Mouse (Mus musculus): ENCODE results near the gene Fam120a.

The Fam120a gene

DNA sequence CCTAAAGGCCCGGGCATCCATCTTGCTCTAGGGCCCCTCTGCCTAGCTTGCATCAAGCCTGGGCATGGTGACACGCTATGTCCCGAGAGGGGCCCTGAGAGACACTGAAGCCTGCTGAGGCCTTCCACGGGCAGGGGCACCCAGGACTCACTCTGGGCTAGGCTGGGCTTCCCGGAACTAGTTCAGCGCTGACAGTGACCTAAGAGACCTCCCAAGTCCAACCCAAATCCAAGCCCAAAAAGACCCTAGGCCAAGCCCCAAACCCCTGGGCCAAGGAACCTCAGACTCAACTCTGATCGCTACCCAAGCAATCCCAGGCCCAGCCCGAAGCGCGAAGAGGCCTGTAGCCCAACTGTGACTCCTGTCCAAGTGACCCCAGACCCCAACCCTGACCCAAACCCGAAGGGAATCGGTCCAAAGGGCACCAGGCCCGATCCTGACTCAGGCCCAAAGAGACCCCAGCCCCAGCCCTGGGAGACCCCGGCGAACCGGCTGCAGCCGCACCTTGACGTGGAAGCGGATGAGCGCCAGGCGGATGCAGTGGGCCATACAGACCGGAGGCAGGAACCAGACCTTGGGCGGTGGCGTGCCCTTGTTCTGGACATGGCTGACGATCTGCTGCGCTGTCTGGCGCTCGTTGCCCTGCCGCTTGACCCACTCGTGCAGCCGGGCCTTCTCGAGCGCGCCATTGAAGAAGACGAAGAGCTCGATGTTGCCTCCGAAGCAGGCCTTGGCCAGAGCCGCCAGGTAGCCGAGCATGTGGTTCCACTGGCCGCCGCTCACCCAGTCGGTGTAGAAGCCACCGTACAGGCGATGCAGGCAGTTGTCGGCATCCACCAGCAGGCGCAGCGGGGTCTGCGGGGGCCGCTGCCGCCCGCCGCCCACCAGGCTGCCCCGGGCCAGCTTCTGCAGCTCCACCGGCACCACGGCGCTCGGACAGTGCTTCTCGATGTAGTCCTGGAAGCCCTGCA lies 681 bp downstream of the Fam120a start:
- peak; percentile 41 to 62 for DNase-seq (ENCODE audit: low spot score in 2 of 2)

DNA sequence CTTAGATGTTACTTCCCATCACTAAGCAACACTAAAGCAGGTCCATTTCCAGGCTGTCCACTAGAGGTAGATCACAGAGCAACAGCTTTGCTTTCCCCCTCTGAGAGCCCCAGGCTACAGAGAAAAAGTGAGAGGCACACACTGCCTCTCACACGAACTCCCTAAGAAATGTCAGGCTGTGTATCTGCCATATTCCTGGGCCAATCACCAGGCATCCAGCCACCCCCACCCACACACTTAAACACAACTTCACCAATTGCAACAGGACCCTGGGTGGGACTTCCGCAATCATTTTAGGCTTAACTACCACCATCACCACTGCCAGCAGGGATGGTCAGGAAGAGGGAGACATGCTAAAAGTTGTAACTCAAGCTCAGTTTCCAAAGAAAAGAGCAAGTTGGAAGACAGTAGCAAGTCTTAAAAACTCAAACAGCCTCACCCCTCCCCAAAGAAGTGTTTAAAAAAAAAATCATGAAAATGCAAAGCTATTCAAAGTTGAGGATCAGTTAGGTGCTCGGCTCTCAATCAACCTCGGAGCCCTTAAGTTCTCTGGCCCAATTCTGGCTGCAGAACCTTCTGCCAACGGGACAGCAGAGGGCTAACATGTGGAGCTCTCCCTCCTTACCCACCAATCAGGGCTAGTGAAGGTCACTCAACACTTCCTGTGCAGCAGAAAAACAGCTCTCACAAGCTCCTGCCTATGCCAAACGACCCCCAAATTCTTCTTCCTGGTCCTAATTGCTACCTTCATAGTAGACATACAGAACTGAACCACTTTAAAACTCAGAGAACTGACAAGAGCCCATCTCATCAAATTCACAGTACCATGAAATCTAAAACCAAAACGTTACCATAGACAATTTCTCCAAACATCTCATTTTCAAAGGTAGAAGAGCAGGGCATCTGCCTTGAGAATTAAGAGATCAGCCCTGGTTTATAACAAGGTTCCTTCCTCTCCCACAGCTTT lies 2.0 kb downstream of the Fam120a start:
- peak; percentile 52 to 69 for DNase-seq (ENCODE audit: low spot score in 2 of 2)

DNA sequence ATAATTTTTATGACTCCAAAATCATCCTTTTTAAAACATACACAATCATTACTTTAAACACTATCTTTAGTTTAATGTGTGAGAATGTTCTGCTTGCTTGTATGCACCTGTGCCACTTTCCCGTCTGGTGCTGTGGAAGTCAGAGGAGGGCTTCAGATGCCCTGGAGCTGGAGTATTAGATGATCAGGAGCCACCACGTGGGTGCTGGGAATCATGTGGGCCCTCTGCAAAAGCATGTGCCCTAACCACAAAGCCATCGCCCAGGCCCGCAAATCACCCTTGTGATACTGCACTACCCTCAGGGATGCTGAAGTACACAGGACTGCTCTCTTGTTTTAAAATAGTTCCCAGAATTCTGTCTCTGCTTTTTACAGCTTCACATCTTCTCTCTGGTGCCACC lies 3.0 kb downstream of the Fam120a start:
- DNase-seq (ENCODE audit: low spot score in 2 of 2) = no peak

- DNase-seq (ENCODE audit: low spot score in 2 of 2) = no peak
These were observed 4.7 kb downstream of the Fam120a start for GRCm38 (mm10) chr13:48963111-48963510.

DNA sequence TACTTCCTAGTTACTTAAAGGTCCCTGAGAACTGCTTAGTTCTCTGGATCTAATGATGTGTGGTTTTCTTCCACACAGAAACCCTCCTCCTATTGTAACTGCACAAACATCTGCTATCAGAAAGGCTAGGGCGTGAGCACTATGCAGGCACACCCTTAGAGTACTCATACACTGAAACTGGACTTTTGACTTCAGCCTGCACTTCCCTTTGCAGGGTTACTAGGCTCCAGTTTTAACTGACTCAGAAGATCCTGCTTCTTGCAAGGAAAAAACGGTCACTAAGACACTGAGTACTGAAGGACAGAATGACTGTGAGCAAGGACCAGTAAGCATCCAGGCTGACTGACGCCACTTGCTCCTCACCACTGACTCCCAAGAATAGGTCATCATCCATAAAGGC lies 5.3 kb downstream of the Fam120a start:
- DNase-seq (ENCODE audit: low spot score in 2 of 2) = no peak

GRCm38 (mm10) chr13:48958608-48959007 lies 9.2 kb downstream of the Fam120a start:
- no peak for DNase-seq (ENCODE audit: low spot score in 2 of 2)

DNA sequence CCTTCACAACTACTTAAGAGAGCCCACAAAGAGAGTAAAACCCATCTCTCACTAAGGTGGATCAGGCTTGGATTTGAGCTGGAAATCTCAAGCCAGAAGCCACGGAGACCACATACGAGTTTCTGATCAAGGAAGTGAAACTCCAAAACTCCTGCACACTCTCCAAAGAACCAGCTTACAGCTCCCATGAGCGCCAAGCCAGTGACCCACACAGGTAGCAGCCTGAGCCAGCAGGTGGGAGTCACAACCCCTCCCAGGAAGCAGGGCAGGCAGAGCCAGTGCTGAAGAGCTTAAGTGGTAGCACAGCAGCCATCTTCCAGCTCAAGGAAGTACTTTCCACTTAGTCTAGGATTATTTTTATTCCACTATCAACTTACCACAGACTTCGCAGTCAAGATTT lies 13.0 kb downstream of the Fam120a start:
- DNase-seq (ENCODE audit: low spot score in 2 of 2) = no peak

GRCm38 (mm10) chr13:48950600-48951241 lies 17.1 kb downstream of the Fam120a start:
- DNase-seq (ENCODE audit: low spot score in 2 of 2) = no peak

DNA sequence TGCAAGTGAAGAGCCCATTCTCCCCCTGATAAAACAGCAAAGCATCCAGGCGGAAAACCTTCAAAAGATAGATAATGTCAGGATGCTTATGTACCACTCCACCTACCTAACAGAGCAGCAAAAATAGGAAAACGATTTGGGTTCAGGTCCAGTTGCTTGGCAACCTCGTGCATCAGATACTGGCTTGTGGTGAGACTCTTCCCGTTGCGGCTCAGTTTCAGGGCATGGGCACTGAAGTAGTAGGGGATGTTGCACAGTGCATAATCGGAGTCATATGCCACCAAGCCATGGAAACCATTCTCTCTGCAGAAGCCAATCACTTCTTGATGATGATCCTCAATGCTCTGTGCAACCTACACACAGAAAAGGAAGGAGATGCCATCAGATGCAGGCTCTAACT lies 18.9 kb downstream of the Fam120a start:
- no peak for DNase-seq (ENCODE audit: low spot score in 2 of 2)

- DNase-seq (ENCODE audit: low spot score in 2 of 2) = no peak
These were observed 23.2 kb downstream of the Fam120a start for GRCm38 (mm10) chr13:48944571-48944970.

- DNase-seq (ENCODE audit: low spot score in 2 of 2) = no peak
These were observed 25.3 kb downstream of the Fam120a start for GRCm38 (mm10) chr13:48942471-48942870.

DNA sequence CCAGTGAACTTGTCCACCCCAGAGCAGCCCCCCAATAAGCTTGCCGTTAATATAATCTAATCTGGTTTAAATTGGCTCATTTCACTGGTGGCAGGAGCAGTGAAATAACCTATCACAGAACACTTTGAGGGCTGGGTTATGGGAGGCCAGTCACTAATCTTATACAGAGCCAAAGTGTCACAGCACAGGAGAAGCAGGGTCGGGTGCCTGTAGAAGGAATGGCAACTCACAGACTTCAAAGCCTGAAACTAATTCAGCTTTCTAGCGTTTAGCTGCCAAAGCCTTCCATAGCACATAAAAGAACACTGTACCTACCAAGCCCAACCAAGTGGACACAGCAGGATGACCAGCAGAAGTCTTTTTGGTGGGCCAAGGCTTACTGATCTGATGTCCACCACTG lies 26.0 kb downstream of the Fam120a start:
- DNase-seq (ENCODE audit: low spot score in 2 of 2) = no peak

DNA sequence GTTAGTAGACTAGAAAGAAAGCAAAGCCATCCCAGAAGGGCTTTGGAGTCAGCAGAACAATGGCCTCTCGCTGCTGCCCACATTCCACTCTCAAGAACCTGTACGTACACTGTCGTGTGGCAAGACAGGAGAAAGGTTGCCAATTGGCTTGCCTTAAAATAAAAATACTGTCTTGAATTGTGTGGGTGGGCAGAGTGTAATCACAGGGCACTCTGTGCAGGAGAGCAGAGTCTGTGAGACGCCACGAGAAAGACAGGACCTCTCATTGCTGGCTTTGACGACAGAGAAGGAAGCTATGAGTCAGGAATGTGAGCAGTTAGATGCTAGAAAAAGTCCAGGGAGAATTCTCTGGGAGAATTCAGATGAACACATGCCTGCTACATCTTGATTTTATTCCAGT lies 33.2 kb downstream of the Fam120a start:
- DNase-seq (ENCODE audit: low spot score in 2 of 2) = no peak

DNA sequence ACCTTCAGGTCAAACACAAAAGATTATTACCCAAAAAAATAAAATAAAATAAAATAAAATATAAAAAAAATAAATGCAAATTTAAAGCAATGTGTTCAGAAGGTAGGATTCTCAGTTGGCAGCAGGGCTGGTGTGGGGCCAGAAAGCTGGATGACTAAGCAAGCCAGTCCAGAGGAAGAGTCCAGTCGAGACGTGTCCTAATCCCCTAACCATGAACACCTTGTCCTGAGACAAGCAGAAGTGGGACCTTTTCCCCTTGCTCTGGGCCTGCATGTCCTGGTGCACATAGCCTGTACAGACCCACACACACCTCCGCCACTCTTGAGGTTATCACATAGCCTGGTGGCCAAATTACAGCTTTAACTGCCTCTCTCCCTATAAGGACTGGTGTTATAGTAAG lies 35.1 kb downstream of the Fam120a start:
- DNase-seq (ENCODE audit: low spot score in 2 of 2) = no peak

GRCm38 (mm10) chr13:48931687-48932086 lies 36.1 kb downstream of the Fam120a start:
- DNase-seq (ENCODE audit: low spot score in 2 of 2) = no peak

GRCm38 (mm10) chr13:48931232-48931631 lies 36.6 kb downstream of the Fam120a start:
- DNase-seq (ENCODE audit: low spot score in 2 of 2) = no peak

GRCm38 (mm10) chr13:48929535-48930110 lies 38.2 kb downstream of the Fam120a start:
- no peak for DNase-seq (ENCODE audit: low spot score in 2 of 2)

DNA sequence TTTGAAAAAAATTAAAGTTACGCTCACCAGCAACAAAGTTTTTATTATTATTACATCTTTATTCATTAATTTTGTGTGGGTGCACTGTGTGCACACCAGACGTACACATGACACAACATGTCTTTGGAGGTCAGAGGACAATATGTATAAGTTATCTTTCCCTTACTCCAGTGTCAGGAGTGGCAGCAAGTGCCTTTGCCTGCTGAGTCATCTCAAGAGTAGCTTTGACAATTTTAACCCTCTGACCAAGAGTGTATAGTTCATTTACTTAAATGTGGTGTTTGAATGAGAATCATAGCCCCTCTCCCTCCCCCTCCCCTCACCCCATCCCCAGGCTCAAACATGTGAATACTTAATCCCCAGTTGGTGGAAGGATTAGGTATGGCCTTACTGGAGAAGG lies 40.2 kb downstream of the Fam120a start:
- DNase-seq (ENCODE audit: low spot score in 2 of 2) = no peak

GRCm38 (mm10) chr13:48922712-48923111 lies 45.1 kb downstream of the Fam120a start:
- no peak for DNase-seq (ENCODE audit: low spot score in 2 of 2)

- no peak for DNase-seq (ENCODE audit: low spot score in 2 of 2)
These were observed 46.6 kb downstream of the Fam120a start for GRCm38 (mm10) chr13:48921256-48921655.

DNA sequence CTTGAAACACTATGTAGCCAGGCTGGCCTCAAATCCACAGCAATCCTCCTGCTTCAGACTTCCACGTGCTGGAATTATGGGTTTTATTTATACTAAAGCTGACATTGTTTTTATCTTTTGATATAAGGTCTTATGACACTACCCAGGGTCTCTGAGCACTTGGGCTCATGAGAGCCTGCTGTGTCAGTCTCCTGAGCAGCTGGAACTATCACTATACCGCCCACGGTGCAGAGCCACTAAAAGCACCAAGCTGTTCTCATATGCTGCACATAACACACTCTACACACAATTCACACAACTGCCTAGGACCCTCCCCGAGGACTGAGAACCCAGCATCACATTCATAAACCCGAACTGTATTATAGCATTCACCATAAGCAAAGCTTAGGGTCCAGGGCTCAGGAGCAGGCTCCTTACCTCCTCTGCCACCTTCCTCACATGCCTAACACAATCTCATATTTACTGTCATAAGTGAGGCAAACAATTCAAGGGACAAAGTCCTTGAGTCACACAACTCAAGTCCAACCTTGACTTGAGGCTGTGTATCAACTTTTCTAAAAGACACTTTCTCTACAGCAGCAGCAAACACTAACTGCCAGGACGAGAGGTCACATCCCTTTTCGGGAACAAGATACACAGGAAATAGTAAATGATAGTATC lies 47.9 kb downstream of the Fam120a start:
- no peak for DNase-seq (ENCODE audit: low spot score in 2 of 2)

Data from frontal cortex, postnatal 10 days (tissue).